Mouse (Mus musculus): Measurements from ENCODE around the gene Gmeb2. TPM values are rescaled to one million over a fixed set of nuclear protein-coding genes. Genes with fewer than 3 reads are reported as not detected.
A peak's percentile ranks its signal among the peaks of the same experiment; 100 is the strongest.

The Gmeb2 gene
- polyA plus RNA-seq, 1 experiment from 2014 or later: 15.7 TPM

GRCm38 (mm10) chr2:181313006-181313343 is 25.1 kb upstream of the Gmeb2 start:
- Histone ChIP-seq H3K4me2 (replicated peaks; ENCODE audit: low read depth, low read length) (no peak overlapping the region), H3K27me3 (ENCODE audit: insufficient read depth, low read length) (peaks cover 42% of the 10 kb centered on the region), H3K36me3 (ENCODE audit: insufficient read depth, low read length) (no peaks in the 10 kb centered on the region), H3K4me1 (ENCODE audit: insufficient read depth, low read length) (peaks cover 8% of the 10 kb centered on the region), H3K9me3 (ENCODE audit: low read length) (no peaks in the 10 kb centered on the region), H3K4me3 (ENCODE audit: low read length) (no peak overlapping the region), H3K9ac (replicated peaks; ENCODE audit: low read length) (no peak overlapping the region), H3K27ac (ENCODE audit: low read length) (no peak overlapping the region)
- no peak for ATAC-seq (ENCODE audit: low FRiP score, low TSS enrichment)
- WGBS: 8% methylated on average over 5 of the region's 5 CpGs

GRCm38 (mm10) chr2:181312435-181312834 is 24.6 kb upstream of the Gmeb2 start:
- 76% methylated on average over 3 of the region's 3 CpGs for WGBS
- Histone ChIP-seq H3K27ac (ENCODE audit: low read length) (no peak overlapping the region), H3K4me3 (ENCODE audit: low read length) (no peak overlapping the region), H3K9ac (replicated peaks; ENCODE audit: low read length) (no peak overlapping the region), H3K9me3 (ENCODE audit: low read length) (no peaks in the 10 kb centered on the region), H3K4me2 (replicated peaks; ENCODE audit: low read depth, low read length) (no peak overlapping the region), H3K4me1 (ENCODE audit: insufficient read depth, low read length) (peaks cover 8% of the 10 kb centered on the region), H3K27me3 (ENCODE audit: insufficient read depth, low read length) (peaks cover 42% of the 10 kb centered on the region), H3K36me3 (ENCODE audit: insufficient read depth, low read length) (no peaks in the 10 kb centered on the region)
- ATAC-seq (ENCODE audit: low FRiP score, low TSS enrichment): no peak

GRCm38 (mm10) chr2:181307144-181307804 is 19.4 kb upstream of the Gmeb2 start:
- peak overlapping the region; percentile 27 for H3K4me2 ChIP-seq (replicated peaks; ENCODE audit: low read depth, low read length)
- H3K4me3 ChIP-seq (ENCODE audit: low read length): peak overlapping the region; percentile 13
- 9% methylated on average over 30 of the region's 30 CpGs for WGBS
- ATAC-seq (ENCODE audit: low FRiP score, low TSS enrichment): peak; percentile 27; the same call in 1 of the 2 replicates
- no peak overlapping the region for H3K27ac ChIP-seq (ENCODE audit: low read length)
- H3K9me3 ChIP-seq (ENCODE audit: low read length): no peaks in the 10 kb centered on the region
- no peaks in the 10 kb centered on the region for H3K36me3 ChIP-seq (ENCODE audit: insufficient read depth, low read length)
- no peak overlapping the region for H3K9ac ChIP-seq (replicated peaks; ENCODE audit: low read length)
- H3K4me1 ChIP-seq (ENCODE audit: insufficient read depth, low read length): no peaks in the 10 kb centered on the region
- peaks cover 30% of the 10 kb centered on the region for H3K27me3 ChIP-seq (ENCODE audit: insufficient read depth, low read length)

- Histone ChIP-seq H3K4me2 (replicated peaks; ENCODE audit: low read depth, low read length) (no peak overlapping the region), H3K9me3 (ENCODE audit: low read length) (no peaks in the 10 kb centered on the region), H3K27me3 (ENCODE audit: insufficient read depth, low read length) (peaks cover 17% of the 10 kb centered on the region), H3K36me3 (ENCODE audit: insufficient read depth, low read length) (peaks cover 22% of the 10 kb centered on the region), H3K4me1 (ENCODE audit: insufficient read depth, low read length) (no peaks in the 10 kb centered on the region), H3K27ac (ENCODE audit: low read length) (no peak overlapping the region), H3K4me3 (ENCODE audit: low read length) (no peak overlapping the region), H3K9ac (replicated peaks; ENCODE audit: low read length) (no peak overlapping the region)
- WGBS: 91% methylated on average over 1 of the region's 1 CpGs
- no peak for ATAC-seq (ENCODE audit: low FRiP score, low TSS enrichment)
Observed at GRCm38 (mm10) chr2:181304944-181305343, 17.1 kb upstream of the Gmeb2 start.

GRCm38 (mm10) chr2:181302041-181302440 is 14.2 kb upstream of the Gmeb2 start:
- Histone ChIP-seq H3K4me3 (ENCODE audit: low read length) (no peak overlapping the region), H3K27ac (ENCODE audit: low read length) (no peak overlapping the region), H3K9me3 (ENCODE audit: low read length) (no peaks in the 10 kb centered on the region), H3K27me3 (ENCODE audit: insufficient read depth, low read length) (peaks cover 15% of the 10 kb centered on the region), H3K4me2 (replicated peaks; ENCODE audit: low read depth, low read length) (no peak overlapping the region), H3K9ac (replicated peaks; ENCODE audit: low read length) (no peak overlapping the region), H3K36me3 (ENCODE audit: insufficient read depth, low read length) (peaks cover 25% of the 10 kb centered on the region), H3K4me1 (ENCODE audit: insufficient read depth, low read length) (no peaks in the 10 kb centered on the region)
- 45% methylated on average over 3 of the region's 3 CpGs for WGBS
- no peak for ATAC-seq (ENCODE audit: low FRiP score, low TSS enrichment)

- Histone ChIP-seq H3K9ac (replicated peaks; ENCODE audit: low read length) (no peak overlapping the region), H3K4me3 (ENCODE audit: low read length) (no peak overlapping the region), H3K9me3 (ENCODE audit: low read length) (no peaks in the 10 kb centered on the region), H3K27me3 (ENCODE audit: insufficient read depth, low read length) (no peaks in the 10 kb centered on the region), H3K36me3 (ENCODE audit: insufficient read depth, low read length) (peaks cover 7% of the 10 kb centered on the region; the same call in 1 of the 2 replicates), H3K4me2 (replicated peaks; ENCODE audit: low read depth, low read length) (no peak overlapping the region), H3K27ac (ENCODE audit: low read length) (no peak overlapping the region), H3K4me1 (ENCODE audit: insufficient read depth, low read length) (peaks cover 11% of the 10 kb centered on the region)
- ATAC-seq (ENCODE audit: low FRiP score, low TSS enrichment): no peak
- 74% methylated on average over 1 of the region's 1 CpGs for WGBS
Observed at GRCm38 (mm10) chr2:181290937-181291336, 3.1 kb upstream of the Gmeb2 start.

GRCm38 (mm10) chr2:181288691-181289090 is 856 bp upstream of the Gmeb2 start:
- 59% methylated on average over 3 of the region's 3 CpGs for WGBS
- Histone ChIP-seq H3K4me1 (ENCODE audit: insufficient read depth, low read length) (peaks cover 11% of the 10 kb centered on the region), H3K9ac (replicated peaks; ENCODE audit: low read length) (peak overlapping the region; percentile 70), H3K27me3 (ENCODE audit: insufficient read depth, low read length) (no peaks in the 10 kb centered on the region), H3K36me3 (ENCODE audit: insufficient read depth, low read length) (peaks cover 11% of the 10 kb centered on the region; the same call in 1 of the 2 replicates), H3K9me3 (ENCODE audit: low read length) (no peaks in the 10 kb centered on the region), H3K27ac (ENCODE audit: low read length) (no peak overlapping the region), H3K4me3 (ENCODE audit: low read length) (peak overlapping the region; percentile 75), H3K4me2 (replicated peaks; ENCODE audit: low read depth, low read length) (peak overlapping the region; percentile 77)
- ATAC-seq (ENCODE audit: low FRiP score, low TSS enrichment): no peak

- Histone ChIP-seq H3K27me3 (ENCODE audit: insufficient read depth, low read length) (no peaks in the 10 kb centered on the region), H3K9me3 (ENCODE audit: low read length) (no peaks in the 10 kb centered on the region), H3K9ac (replicated peaks; ENCODE audit: low read length) (peak overlapping the region; percentile 96), H3K4me1 (ENCODE audit: insufficient read depth, low read length) (peaks cover 11% of the 10 kb centered on the region), H3K4me3 (ENCODE audit: low read length) (peak overlapping the region; percentile 75), H3K4me2 (replicated peaks; ENCODE audit: low read depth, low read length) (peak overlapping the region; percentile 75), H3K27ac (ENCODE audit: low read length) (peak overlapping the region; percentile 95), H3K36me3 (ENCODE audit: insufficient read depth, low read length) (peaks cover 11% of the 10 kb centered on the region; the same call in 1 of the 2 replicates)
- ATAC-seq (ENCODE audit: low FRiP score, low TSS enrichment): peak; percentile 88
- under 1% methylated on average over 49 of the region's 71 CpGs for WGBS
Observed at GRCm38 (mm10) chr2:181287338-181287957, 387 bp downstream of the Gmeb2 start.

GRCm38 (mm10) chr2:181286629-181287337 is 1.1 kb downstream of the Gmeb2 start:
- Histone ChIP-seq H3K4me1 (ENCODE audit: insufficient read depth, low read length) (peaks cover 11% of the 10 kb centered on the region), H3K4me3 (ENCODE audit: low read length) (peak overlapping the region; percentile 75), H3K27ac (ENCODE audit: low read length) (peak overlapping the region; percentile 95), H3K36me3 (ENCODE audit: insufficient read depth, low read length) (peaks cover 11% of the 10 kb centered on the region; the same call in 1 of the 2 replicates), H3K4me2 (replicated peaks; ENCODE audit: low read depth, low read length) (peak overlapping the region; percentile 75), H3K27me3 (ENCODE audit: insufficient read depth, low read length) (no peaks in the 10 kb centered on the region), H3K9ac (replicated peaks; ENCODE audit: low read length) (peak overlapping the region; percentile 96), H3K9me3 (ENCODE audit: low read length) (no peaks in the 10 kb centered on the region)
- ATAC-seq (ENCODE audit: low FRiP score, low TSS enrichment): no peak
- WGBS: 54% methylated on average over 6 of the region's 6 CpGs

- no peak for ATAC-seq (ENCODE audit: low FRiP score, low TSS enrichment)
- WGBS: 71% methylated on average over 1 of the region's 1 CpGs
- peaks cover 31% of the 10 kb centered on the region for H3K36me3 ChIP-seq (ENCODE audit: insufficient read depth, low read length)
Observed at GRCm38 (mm10) chr2:181279968-181280367, 7.9 kb downstream of the Gmeb2 start.

More at GRCm38 (mm10) chr2:181279968-181280367, 7.9 kb downstream of the Gmeb2 start:
- Histone ChIP-seq H3K9ac (replicated peaks; ENCODE audit: low read length) (no peak overlapping the region), H3K27me3 (ENCODE audit: insufficient read depth, low read length) (no peaks in the 10 kb centered on the region), H3K9me3 (ENCODE audit: low read length) (no peaks in the 10 kb centered on the region), H3K4me3 (ENCODE audit: low read length) (no peak overlapping the region), H3K4me1 (ENCODE audit: insufficient read depth, low read length) (no peaks in the 10 kb centered on the region), H3K4me2 (replicated peaks; ENCODE audit: low read depth, low read length) (no peak overlapping the region), H3K27ac (ENCODE audit: low read length) (no peak overlapping the region)

Data from kidney, embryonic 16.5 days (tissue).